16 mouse cellular contexts compared by ENCODE assay signal in genomic region chr3:51654303-51655055, GRCm38 (mm10). TPM values are rescaled to one million over a fixed set of nuclear protein-coding genes. Genes with fewer than 3 reads are reported as not detected.
DNase-seq lines count a peak whose midpoint lies in the region; ATAC-seq and TF ChIP-seq lines count a peak whose summit lies in the region.
"Had no signal": no experiment of that assay in that cellular context is flagged by ENCODE, and none has a peak within 500 bp of the region (broad histone marks: within the 10 kb centered on the region; RNA-seq: fewer than 3 reads in every experiment).

No protein-coding gene starts in this region.

- H3K79me2 ChIP-seq in CH12.LX (replicated peaks; ENCODE audit: control insufficient read depth, extremely low read depth, insufficient read depth, poor library complexity, severe bottlenecking) = no peaks in the 10 kb centered on the region
- no peaks in the 10 kb centered on the region for H3K79me2 ChIP-seq in macrophage (ENCODE audit: inconsistent target)

- ATAC-seq in heart, embryonic 16.5 days (replicated peaks; ENCODE audit: extremely low read depth, insufficient read depth, low FRiP score) = 0 out of 2 replicates have a peak, but pooled peaks have one; percentile 28
- no peak for ATAC-seq in heart, embryonic 11.5 days (replicated peaks; ENCODE audit: insufficient number of reproducible peaks, low FRiP score, low TSS enrichment)
- no peak for ATAC-seq in intestine, embryonic 15.5 days
- no peak for ATAC-seq in intestine, postnatal 0 days
- ATAC-seq: forebrain, embryonic 13.5 days had no signal

- no peaks in the 10 kb centered on the region for H3K36me3 ChIP-seq in heart, embryonic 16.5 days (ENCODE audit: control insufficient read depth, insufficient read depth)
- no peaks in the 10 kb centered on the region for H3K36me3 ChIP-seq in heart, embryonic 11.5 days (ENCODE audit: control insufficient read depth, insufficient read depth, low read length)
- H3K36me3 ChIP-seq in CH12.LX (replicated peaks in 1 of 2; ENCODE audit: control insufficient read depth in 1 of 2, insufficient read depth in 1 of 2, low read length in 1 of 2) (no peaks in the 10 kb centered on the region), macrophage (ENCODE audit: inconsistent target) (no peaks in the 10 kb centered on the region)
- H3K36me3 ChIP-seq in intestine, embryonic 15.5 days = no peaks in the 10 kb centered on the region
- H3K36me3 ChIP-seq in intestine, postnatal 0 days (ENCODE audit: control insufficient read depth, insufficient read depth) = no peaks in the 10 kb centered on the region
- H3K36me3 ChIP-seq: embryonic facial prominence, embryonic 12.5 days; heart, embryonic 12.5 days; hindbrain, embryonic 12.5 days; kidney, embryonic 15.5 days; limb, embryonic 15.5 days had no signal

- TF ChIP-seq POLR2A in CH12.LX (IDR thresholded peaks at IDR 0.05; ENCODE audit: low read depth, low read length) = no peak

- no peak for TF ChIP-seq EP300 in CH12.LX (IDR thresholded peaks at IDR 0.05; ENCODE audit: low read length)

- H3K4me2 ChIP-seq in heart, embryonic 16.5 days (ENCODE audit: low read depth, low read length) = no peak overlapping the region
- H3K4me2 ChIP-seq in heart, embryonic 11.5 days = no peak overlapping the region
- H3K4me2 ChIP-seq in CH12.LX (ENCODE audit: insufficient read depth, low read depth, poor library complexity, severe bottlenecking) = no peak overlapping the region
- H3K4me2 ChIP-seq in intestine, embryonic 15.5 days (replicated peaks) = no peak overlapping the region
- H3K4me2 ChIP-seq in intestine, postnatal 0 days (replicated peaks; ENCODE audit: low read depth) = no peak overlapping the region
- H3K4me2 ChIP-seq: embryonic facial prominence, embryonic 12.5 days; forebrain, embryonic 13.5 days; heart, embryonic 12.5 days; hindbrain, embryonic 12.5 days; kidney, embryonic 15.5 days; limb, embryonic 15.5 days had no signal

- TF ChIP-seq RAD21 in CH12.LX (IDR thresholded peaks at IDR 0.05; ENCODE audit: low read depth, low read length) = no peak

- no peak overlapping the region for H3K4me3 ChIP-seq in heart, embryonic 16.5 days (ENCODE audit: low read length)
- no peak overlapping the region for H3K4me3 ChIP-seq in heart, embryonic 11.5 days (ENCODE audit: low read depth, low read length)
- H3K4me3 ChIP-seq in CH12.LX (replicated peaks in 1 of 3; ENCODE audit: low read depth in 2 of 3, low read length in 2 of 3, poor library complexity in 1 of 3) (no peak overlapping the region), macrophage (ENCODE audit: inconsistent target) (no peak overlapping the region)
- no peak overlapping the region for H3K4me3 ChIP-seq in intestine, embryonic 15.5 days (replicated peaks)
- no peak overlapping the region for H3K4me3 ChIP-seq in intestine, postnatal 0 days (ENCODE audit: low read depth, low read length)
- H3K4me3 ChIP-seq: embryonic facial prominence, embryonic 12.5 days; forebrain, embryonic 13.5 days; heart, embryonic 12.5 days; hindbrain, embryonic 12.5 days; kidney, embryonic 15.5 days; limb, embryonic 15.5 days had no signal

- no peak for TF ChIP-seq CTCF in CH12.LX (conservative IDR thresholded peaks at IDR 0.05 in 1 of 2, IDR thresholded peaks at IDR 0.05 in 1 of 2; ENCODE audit: low read depth in 2 of 2, low read length in 2 of 2)
- no peak for TF ChIP-seq CTCF in intestine, postnatal 0 days (IDR thresholded peaks at IDR 0.05; ENCODE audit: low read depth)

- H3K27ac ChIP-seq in heart, embryonic 16.5 days (ENCODE audit: low read length) = peak overlapping the region; percentile 31; the same call in 1 of the 2 replicates
- H3K27ac ChIP-seq in heart, embryonic 11.5 days (ENCODE audit: low read depth, low read length) = no peak overlapping the region
- H3K27ac ChIP-seq in CH12.LX (ENCODE audit: insufficient read depth, low read depth) (no peak overlapping the region), macrophage (peak overlapping the region; percentile 88; the same call in 1 of the 2 replicates)
- H3K27ac ChIP-seq in intestine, embryonic 15.5 days = no peak overlapping the region
- no peak overlapping the region for H3K27ac ChIP-seq in intestine, postnatal 0 days (ENCODE audit: low read depth, low read length)
- H3K27ac ChIP-seq: embryonic facial prominence, embryonic 12.5 days; forebrain, embryonic 13.5 days; hindbrain, embryonic 12.5 days; kidney, embryonic 15.5 days; limb, embryonic 15.5 days had no signal

- H3K27me3 ChIP-seq in heart, embryonic 16.5 days (ENCODE audit: control insufficient read depth, insufficient read depth, low read length) = no peaks in the 10 kb centered on the region
- H3K27me3 ChIP-seq in heart, embryonic 11.5 days (ENCODE audit: control insufficient read depth, insufficient read depth, low read length) = no peaks in the 10 kb centered on the region
- H3K27me3 ChIP-seq in CH12.LX (replicated peaks) = no peaks in the 10 kb centered on the region
- H3K27me3 ChIP-seq in intestine, embryonic 15.5 days (replicated peaks) = no peaks in the 10 kb centered on the region
- no peaks in the 10 kb centered on the region for H3K27me3 ChIP-seq in intestine, postnatal 0 days (replicated peaks; ENCODE audit: control insufficient read depth, insufficient read depth, low read length)
- H3K27me3 ChIP-seq: embryonic facial prominence, embryonic 12.5 days; forebrain, embryonic 13.5 days; heart, embryonic 12.5 days; hindbrain, embryonic 12.5 days; kidney, embryonic 15.5 days; limb, embryonic 15.5 days had no signal

- H3K4me1 ChIP-seq in heart, embryonic 16.5 days (ENCODE audit: control insufficient read depth, insufficient read depth, low read length) = peaks cover 18% of the 10 kb centered on the region
- peaks cover 18% of the 10 kb centered on the region for H3K4me1 ChIP-seq in heart, embryonic 11.5 days (ENCODE audit: control insufficient read depth, insufficient read depth, low read length)
- H3K4me1 ChIP-seq in CH12.LX (ENCODE audit: control insufficient read depth in 1 of 2, insufficient read depth in 2 of 2) = peaks cover 17 to 53% of the 10 kb centered on the region in 2 experiments
- H3K4me1 ChIP-seq in intestine, embryonic 15.5 days (replicated peaks) = peaks cover 12% of the 10 kb centered on the region; the same call in 1 of the 2 replicates
- peaks cover 5% of the 10 kb centered on the region; the same call in 1 of the 2 replicates for H3K4me1 ChIP-seq in intestine, postnatal 0 days (replicated peaks; ENCODE audit: control insufficient read depth, insufficient read depth, low read length)

- 59% methylated on average over 6 of the region's 6 CpGs for WGBS in heart, embryonic 16.5 days
- WGBS in heart, embryonic 11.5 days (ENCODE audit: insufficient replicate concordance) = 75% methylated on average over 6 of the region's 6 CpGs
- 20% methylated on average over 6 of the region's 6 CpGs for WGBS in macrophage (ENCODE audit: missing documents)
- 75% methylated on average over 6 of the region's 6 CpGs for WGBS in intestine, embryonic 15.5 days
- WGBS in intestine, postnatal 0 days = 62% methylated on average over 6 of the region's 6 CpGs

- H3K9me3 ChIP-seq in heart, embryonic 16.5 days (replicated peaks; ENCODE audit: control insufficient read depth, low read length) = no peaks in the 10 kb centered on the region
- H3K9me3 ChIP-seq in heart, embryonic 11.5 days (replicated peaks; ENCODE audit: control insufficient read depth, low read length) = no peaks in the 10 kb centered on the region
- H3K9me3 ChIP-seq in CH12.LX (replicated peaks; ENCODE audit: low read length) = no peaks in the 10 kb centered on the region
- H3K9me3 ChIP-seq in intestine, embryonic 15.5 days = no peaks in the 10 kb centered on the region
- H3K9me3 ChIP-seq in intestine, postnatal 0 days (ENCODE audit: control insufficient read depth) = no peaks in the 10 kb centered on the region
- H3K9me3 ChIP-seq: embryonic facial prominence, embryonic 12.5 days; forebrain, embryonic 13.5 days; heart, embryonic 12.5 days; hindbrain, embryonic 12.5 days; kidney, embryonic 15.5 days; limb, embryonic 15.5 days had no signal

- in situ Hi-C loops in CH12.LX (cut with MboI; ENCODE audit: low pct_ligation_motif_present, low pct_unique_long_range_greater_than_20kb, low sequenced_read_pairs) = no loop called here

- dilution Hi-C loops in CH12.LX (cut with MboI; ENCODE audit: extremely low pct_ligation_motif_present, extremely low pct_unique_long_range_greater_than_20kb, low sequenced_read_pairs) = no loop called here

- no peak for DNase-seq in CH12.LX (ENCODE audit: extremely low read depth)
- DNase-seq in thymus, postnatal 10 days (ENCODE audit: low spot score in 2 of 2) = peak; percentile 75 to 84
- no peak for DNase-seq in embryo, embryonic 11 days
- DNase-seq: cerebellum, adult 9-10 months had no signal

- H3K9ac ChIP-seq in heart, embryonic 16.5 days (ENCODE audit: low read length) = no peak overlapping the region
- H3K9ac ChIP-seq in heart, embryonic 11.5 days (ENCODE audit: low read depth, low read length) = no peak overlapping the region
- peak overlapping the region; percentile 94; the same call in 1 of the 2 replicates for H3K9ac ChIP-seq in CH12.LX (ENCODE audit: insufficient read depth, low read depth)
- H3K9ac ChIP-seq in intestine, embryonic 15.5 days = no peak overlapping the region
- H3K9ac ChIP-seq in intestine, postnatal 0 days (ENCODE audit: low read depth, low read length) = no peak overlapping the region
- H3K9ac ChIP-seq: embryonic facial prominence, embryonic 12.5 days; forebrain, embryonic 13.5 days; heart, embryonic 12.5 days; hindbrain, embryonic 12.5 days; kidney, embryonic 15.5 days; limb, embryonic 15.5 days had no signal

TF ChIP-seq in CH12.LX, 34 proteins besides CTCF, POLR2A, EP300 and RAD21 (continues in another document):
- TF ChIP-seq BHLHE40 (IDR thresholded peaks at IDR 0.05; ENCODE audit: low read depth, low read length) (peak; percentile 42; the same call in 1 of the 2 replicates), TCF12 (IDR thresholded peaks at IDR 0.05; ENCODE audit: low read depth, low read length) (no peak), UBTF (IDR thresholded peaks at IDR 0.05; ENCODE audit: low read depth, low read length) (no peak), ZNF384 (IDR thresholded peaks at IDR 0.05; ENCODE audit: low read depth, low read length) (peak; percentile 82), SMC3 (IDR thresholded peaks at IDR 0.05; ENCODE audit: low read depth, low read length) (no peak)

RNA-seq across cellular contexts. Expression of gene Mgst2, which starts 5.7 kb away (rescaled TPM):
- polyA plus RNA-seq in heart, embryonic 16.5 days (2015; fragmentation: Nextera tagmentation; extraction: Ambion mirVana) = 8.6 and 13.8 TPM in 2 replicates
- 1.6 and 2.9 TPM in 2 replicates for polyA plus RNA-seq in heart, embryonic 11.5 days (2014; fragmentation: Nextera tagmentation; extraction: Ambion mirVana)
- total RNA-seq in CH12.LX (2012; rRNA removed) (48.8 and 51.4 TPM in 2 replicates), CH12.LX (2014; rRNA removed) (62.7 and 76.0 TPM in 2 replicates)
- polyA plus RNA-seq in CH12.LX (2012; ENCODE audit: insufficient read length, low read depth) (131 and 147 TPM in 2 replicates), macrophage (2018) (2.4 to 4.3 TPM (median 4.2 TPM) in 3 replicates)
- 1 to 10 TPM in 23 of 26 experiments, under 1 TPM in 2, not detected in 1; 0.67 to 7.8 (median 3.6) TPM for total RNA-seq in macrophage (2018; cell fraction: chromatin; rRNA removed)
- total RNA-seq in macrophage (2018; cell fraction: cytosol; rRNA removed) = 1 to 10 TPM; 2.3 to 5.2 (median 3.7) TPM
- 1 to 10 TPM; 1.1 to 8.1 (median 4.1) TPM for total RNA-seq in macrophage (2018; cell fraction: nucleus; rRNA removed)
- 30.2 and 33.3 TPM in 2 replicates for polyA plus RNA-seq in intestine, embryonic 15.5 days (2015; fragmentation: Nextera tagmentation; extraction: Ambion mirVana)
- 128 and 153 TPM in 2 replicates for polyA plus RNA-seq in intestine, postnatal 0 days (2015; fragmentation: Nextera tagmentation; extraction: Ambion mirVana)
- total RNA-seq: layer of hippocampus, postnatal 25 days had no signal

Comparison
In these comparisons a context has a peak if more than half of its experiments do, and no peak if none do; other contexts are left out.
1. H3K27ac ChIP-seq: peak in heart, embryonic 16.5 days (single experiment) and macrophage (single experiment); none in heart, embryonic 11.5 days (single experiment), CH12.LX (single experiment), intestine, embryonic 15.5 days (single experiment) and intestine, postnatal 0 days (single experiment).
2. DNase-seq: peak in thymus, postnatal 10 days (2 of 2); none in CH12.LX (single experiment) and embryo, embryonic 11 days (single experiment).